Mouse (Mus musculus) neural tube, embryonic 13.5 days (tissue): Measurements from ENCODE around the gene Gatm. TPM values are rescaled to one million over a fixed set of nuclear protein-coding genes. Genes with fewer than 3 reads are reported as not detected.

Source experiments
- ATAC-seq: fragments of 200-750 bp; cut with Nextera tagmentation; 2 replicates; pipeline ENCODE4 v1.8.0; 2017; ENCODE audit warnings: low read depth, mild to moderate bottlenecking, moderate TSS enrichment, moderate library complexity
- H3K27ac ChIP-seq: fragments of 300-500 bp; sonication (generic); replicated peaks from 2 replicates; pipeline ENCODE4 v1.5.1; 2015; ENCODE audit warnings: moderate library complexity, mild to moderate bottlenecking, inconsistent platforms
- H3K27me3 ChIP-seq: fragments of 300-500 bp; sonication (generic); 2 replicates; pipeline ENCODE4 v1.6.1; 2015; ENCODE audit warnings: mild to moderate bottlenecking, inconsistent platforms
- H3K36me3 ChIP-seq: fragments of 300-500 bp; sonication (generic); 2 replicates; pipeline ENCODE4 v1.6.1; 2015; ENCODE audit warnings: mild to moderate bottlenecking, inconsistent platforms
- H3K4me1 ChIP-seq: fragments of 300-500 bp; sonication (generic); replicated peaks from 2 replicates; pipeline ENCODE4 v1.6.1; 2015; ENCODE audit warnings: inconsistent platforms
- H3K4me2 ChIP-seq: fragments of 300-500 bp; sonication (generic); 2 replicates; pipeline ENCODE4 v1.6.1; 2015; ENCODE audit warnings: inconsistent platforms, mild to moderate bottlenecking, moderate library complexity
- H3K4me3 ChIP-seq: fragments of 300-500 bp; sonication (generic); 2 replicates; pipeline ENCODE4 v1.5.1; 2015; ENCODE audit warnings: mild to moderate bottlenecking, inconsistent platforms
- H3K9ac ChIP-seq: fragments of 300-500 bp; sonication (generic); 2 replicates; pipeline ENCODE4 v1.6.1; 2015; ENCODE audit warnings: moderate library complexity, mild to moderate bottlenecking, inconsistent platforms
- H3K9me3 ChIP-seq: fragments of 300-500 bp; sonication (generic); 2 replicates; pipeline ENCODE4 v1.6.1; 2016; ENCODE audit warnings: inconsistent platforms
- WGBS: fragments of 180-500 bp; shearing (Covaris S2); methylation state at CpG from one replicate; pipeline ENCODE4 v1.1.7; 2015; 5-methylcytosine and 5-hydroxymethylcytosine counted together
- polyA plus RNA-seq: library from polyadenylated mRNA; unstranded; fragments of >200 nt; fragmentation: Nextera tagmentation; extraction: Ambion mirVana; gene quantifications from 2 replicates; pipeline ENCODE4 v1.2.1, GENCODE M21; 2015

Gene Gatm
- 28.1 and 31.1 TPM in 2 replicates for polyA plus RNA-seq

DNA sequence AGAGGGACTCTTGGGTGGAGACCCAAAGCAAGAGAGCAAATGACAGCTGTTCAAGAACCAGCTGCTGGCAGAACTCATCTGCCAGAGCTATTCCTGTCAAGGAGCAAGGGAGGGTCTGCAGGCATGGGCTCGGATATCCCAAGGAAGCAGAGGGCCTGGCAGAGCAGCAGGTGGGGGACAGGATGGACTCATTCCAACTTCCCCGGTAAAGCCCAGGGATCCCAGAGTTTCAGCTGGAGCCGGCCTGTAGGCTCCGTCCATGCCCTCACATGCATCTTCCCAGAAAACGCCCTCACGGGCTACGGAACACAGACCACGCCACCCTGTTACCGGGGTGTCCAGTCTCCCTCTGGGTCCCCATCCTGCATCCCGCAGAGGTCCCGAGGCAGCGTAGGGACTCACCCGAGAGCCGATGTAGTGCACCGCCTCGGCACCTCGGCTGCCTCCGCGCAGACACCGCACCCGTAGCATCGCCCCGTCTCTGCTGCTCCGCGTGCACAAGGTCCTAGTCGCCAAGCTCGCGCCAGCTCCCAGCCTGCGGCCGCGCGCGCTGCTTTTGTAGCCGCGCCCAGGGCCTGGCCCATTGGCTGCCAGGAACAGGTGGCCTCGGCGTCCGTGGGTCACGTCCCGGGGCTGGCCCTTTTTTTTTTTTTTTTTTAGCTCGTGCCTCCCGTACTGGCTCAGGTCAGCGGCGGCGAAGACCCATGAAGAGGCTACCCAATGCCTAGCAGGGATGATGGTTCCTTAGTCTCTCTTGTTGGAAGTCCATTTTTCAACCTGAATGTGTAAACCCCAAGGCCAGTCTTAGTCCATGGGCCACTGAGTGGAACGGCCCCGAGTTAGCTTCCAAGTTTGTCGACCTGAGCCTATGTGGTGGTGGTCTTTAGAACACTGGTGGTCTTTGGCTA is at the start of gene Gatm:
Gene Gatm, minus strand, starts transcription at position 558 of the 908 bp plus-strand sequence.
- no peaks in the 10 kb centered on the region for H3K36me3 ChIP-seq
- H3K9me3 ChIP-seq = no peaks in the 10 kb centered on the region
- WGBS = 3% methylated on average over 48 of the region's 48 CpGs
- H3K27ac ChIP-seq = no peak within 1 kb of the TSS
- H3K9ac ChIP-seq = peak within 1 kb of the TSS; percentile 79
- ATAC-seq = peak; percentile 99
- H3K4me2 ChIP-seq = peak within 1 kb of the TSS; percentile 85
- H3K4me3 ChIP-seq = peak within 1 kb of the TSS; percentile 61
- peaks cover 4% of the 10 kb centered on the region; the same call in 1 of the 2 replicates for H3K4me1 ChIP-seq
- peaks cover 8% of the 10 kb centered on the region; the same call in 1 of the 2 replicates for H3K27me3 ChIP-seq

- no peak for ATAC-seq
Measured at GRCm38 (mm10) chr2:122659825-122660224, 48.7 kb upstream of the Gatm start.

GRCm38 (mm10) chr2:122657707-122658524 is 46.8 kb upstream of the Gatm start:
- H3K9ac ChIP-seq = no peak overlapping the region
- H3K27me3 ChIP-seq = no peaks in the 10 kb centered on the region
- H3K9me3 ChIP-seq = no peaks in the 10 kb centered on the region
- H3K27ac ChIP-seq = no peak overlapping the region
- H3K36me3 ChIP-seq = no peaks in the 10 kb centered on the region
- H3K4me2 ChIP-seq = no peak overlapping the region
- ATAC-seq = no peak
- no peaks in the 10 kb centered on the region for H3K4me1 ChIP-seq
- H3K4me3 ChIP-seq = no peak overlapping the region
- WGBS = 92% methylated on average over 11 of the region's 11 CpGs

More at GRCm38 (mm10) chr2:122659825-122660224, 48.7 kb upstream of the Gatm start:
- H3K27ac ChIP-seq = no peak overlapping the region
- no peaks in the 10 kb centered on the region for H3K27me3 ChIP-seq
- H3K4me2 ChIP-seq = no peak overlapping the region
- H3K4me1 ChIP-seq = no peaks in the 10 kb centered on the region
- WGBS = 93% methylated on average over 7 of the region's 7 CpGs
- H3K9me3 ChIP-seq = no peaks in the 10 kb centered on the region
- H3K9ac ChIP-seq = no peak overlapping the region
- no peak overlapping the region for H3K4me3 ChIP-seq
- H3K36me3 ChIP-seq = no peaks in the 10 kb centered on the region

- Histone ChIP-seq H3K9ac (no peak overlapping the region), H3K27ac (no peak overlapping the region), H3K36me3 (no peaks in the 10 kb centered on the region), H3K27me3 (no peaks in the 10 kb centered on the region), H3K4me3 (no peak overlapping the region), H3K4me1 (no peaks in the 10 kb centered on the region), H3K4me2 (no peak overlapping the region), H3K9me3 (no peaks in the 10 kb centered on the region)
- 71% methylated on average over 9 of the region's 9 CpGs for WGBS
- ATAC-seq = no peak
Measured at GRCm38 (mm10) chr2:122656767-122657166, 45.7 kb upstream of the Gatm start.

- no peak for ATAC-seq
- H3K27ac ChIP-seq = no peak overlapping the region
- no peaks in the 10 kb centered on the region for H3K9me3 ChIP-seq
- H3K36me3 ChIP-seq = no peaks in the 10 kb centered on the region
- H3K9ac ChIP-seq = no peak overlapping the region
- no peaks in the 10 kb centered on the region for H3K4me1 ChIP-seq
- no peak overlapping the region for H3K4me2 ChIP-seq
- no peak overlapping the region for H3K4me3 ChIP-seq
- WGBS = 62% methylated on average over 2 of the region's 2 CpGs
- H3K27me3 ChIP-seq = no peaks in the 10 kb centered on the region
Measured at GRCm38 (mm10) chr2:122656052-122656451, 44.9 kb upstream of the Gatm start.

DNA sequence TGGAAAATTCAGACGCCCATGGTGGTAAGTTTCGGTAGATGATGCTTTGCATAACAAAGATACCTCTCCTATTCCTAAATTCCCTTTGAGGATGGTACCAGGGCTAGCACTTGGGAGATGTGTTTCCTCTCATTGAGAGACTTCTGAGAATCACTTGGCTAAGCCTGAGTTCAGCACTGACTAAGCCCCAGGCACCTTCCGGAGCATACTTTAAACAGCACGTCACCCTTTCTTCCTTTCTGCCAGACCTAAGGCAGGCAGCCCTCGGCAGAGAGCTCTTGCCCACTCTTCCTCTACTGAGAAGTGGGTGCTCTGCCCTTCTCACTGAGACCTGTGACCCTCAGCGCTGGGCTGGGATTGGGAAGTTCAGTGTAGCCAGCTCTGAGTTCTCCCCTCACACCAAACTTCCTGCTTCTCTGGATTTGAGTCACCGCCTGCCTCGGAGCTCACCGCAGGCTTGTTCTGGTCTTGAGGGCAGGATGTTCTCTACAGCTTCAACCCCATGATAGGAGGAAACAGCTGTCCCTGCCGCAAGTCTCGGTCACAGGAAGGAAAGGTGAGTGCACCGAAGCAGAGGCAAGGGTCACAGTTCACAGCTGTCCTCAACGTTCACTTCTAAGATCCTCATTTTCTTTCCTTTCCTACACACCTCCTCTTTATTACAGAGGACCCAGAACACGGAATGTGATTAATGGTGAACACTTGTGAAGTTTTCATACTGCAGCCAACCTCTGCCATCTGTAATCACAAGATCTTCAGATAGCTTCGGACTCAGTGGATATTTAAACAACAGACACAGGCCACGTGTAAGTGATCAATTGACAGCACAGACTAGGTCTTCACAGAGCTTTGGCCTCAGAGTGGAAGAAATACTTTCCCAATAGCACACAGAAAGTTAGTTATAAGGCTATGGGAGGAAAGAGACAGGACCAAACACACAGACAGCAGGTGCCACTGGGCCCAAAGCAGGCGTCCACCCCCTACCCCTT is 41.3 kb upstream of the Gatm start:
- 76% methylated on average over 17 of the region's 17 CpGs for WGBS
- no peaks in the 10 kb centered on the region for H3K36me3 ChIP-seq
- no peaks in the 10 kb centered on the region for H3K27me3 ChIP-seq
- no peak overlapping the region for H3K4me2 ChIP-seq
- no peak overlapping the region for H3K4me3 ChIP-seq
- H3K27ac ChIP-seq = no peak overlapping the region
- ATAC-seq = no peak
- H3K9me3 ChIP-seq = no peaks in the 10 kb centered on the region
- H3K4me1 ChIP-seq = no peaks in the 10 kb centered on the region
- H3K9ac ChIP-seq = no peak overlapping the region

- no peak for ATAC-seq
- Histone ChIP-seq H3K27ac (no peak overlapping the region), H3K9ac (no peak overlapping the region), H3K4me1 (no peaks in the 10 kb centered on the region; the same call in 1 of the 2 replicates), H3K9me3 (no peaks in the 10 kb centered on the region), H3K4me3 (no peak overlapping the region), H3K4me2 (no peak overlapping the region), H3K27me3 (peaks cover 21% of the 10 kb centered on the region), H3K36me3 (peaks cover 8% of the 10 kb centered on the region)
- WGBS = 59% methylated on average over 5 of the region's 5 CpGs
Measured at GRCm38 (mm10) chr2:122638673-122639072, 27.6 kb upstream of the Gatm start.

DNA sequence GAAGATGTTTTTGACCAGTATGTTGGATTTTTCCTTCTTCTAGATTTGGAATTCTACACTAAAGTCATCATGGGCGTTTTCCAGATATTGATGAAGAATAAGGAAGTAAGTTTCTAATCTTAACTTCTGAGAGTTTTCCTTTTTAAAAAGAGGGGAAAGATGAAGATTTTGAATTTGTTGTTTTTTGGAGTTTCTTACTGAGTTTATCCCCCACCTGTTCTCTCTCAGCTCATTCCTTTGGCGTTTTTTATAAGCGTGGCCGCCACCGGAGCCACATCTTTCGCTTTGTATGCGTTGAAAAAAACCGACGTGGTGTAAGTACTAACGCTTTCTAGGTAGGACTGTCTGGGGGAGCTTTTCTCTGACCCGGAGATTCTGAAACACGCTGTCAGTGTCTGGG is 26.9 kb upstream of the Gatm start:
- Histone ChIP-seq H3K9me3 (no peaks in the 10 kb centered on the region), H3K27ac (no peak overlapping the region), H3K36me3 (peaks cover 14% of the 10 kb centered on the region), H3K27me3 (peaks cover 21% of the 10 kb centered on the region), H3K4me3 (peak overlapping the region; percentile 40), H3K9ac (peak overlapping the region; percentile 61), H3K4me2 (peak overlapping the region; percentile 73), H3K4me1 (no peaks in the 10 kb centered on the region; the same call in 1 of the 2 replicates)
- no peak for ATAC-seq
- WGBS = 37% methylated on average over 12 of the region's 12 CpGs

DNA sequence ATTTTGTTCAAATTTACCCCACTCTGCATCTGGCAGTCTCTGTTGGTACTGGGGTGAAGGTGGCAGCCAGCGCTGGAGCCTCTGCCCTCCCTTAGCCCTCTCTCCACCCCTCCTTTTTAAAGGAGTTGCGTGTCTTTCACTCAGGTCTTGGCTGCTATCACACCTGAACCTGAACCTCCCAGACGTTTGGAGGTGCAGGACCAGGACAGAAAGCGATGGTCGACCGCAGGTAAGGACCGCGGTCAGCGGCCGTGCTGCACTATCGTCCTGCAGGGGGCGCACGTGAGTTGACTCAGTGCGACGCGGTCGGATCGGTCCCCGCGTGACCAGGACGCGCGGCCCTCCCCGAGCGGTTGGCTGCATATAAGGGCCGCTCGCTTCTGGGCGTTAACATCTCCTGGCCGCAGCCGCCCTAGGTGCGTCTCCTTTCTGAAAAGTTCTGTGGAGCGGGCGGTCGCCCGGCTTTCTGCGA is 26.5 kb upstream of the Gatm start:
- Histone ChIP-seq H3K36me3 (peaks cover 19% of the 10 kb centered on the region), H3K27ac (no peak overlapping the region), H3K9ac (peak overlapping the region; percentile 61), H3K9me3 (no peaks in the 10 kb centered on the region), H3K4me2 (peak overlapping the region; percentile 73), H3K4me1 (peaks cover under 1% of the 10 kb centered on the region; the same call in 1 of the 2 replicates), H3K4me3 (peak overlapping the region; percentile 40), H3K27me3 (peaks cover 21% of the 10 kb centered on the region)
- WGBS = 1% methylated on average over 36 of the region's 36 CpGs
- peak; percentile 78 for ATAC-seq

DNA sequence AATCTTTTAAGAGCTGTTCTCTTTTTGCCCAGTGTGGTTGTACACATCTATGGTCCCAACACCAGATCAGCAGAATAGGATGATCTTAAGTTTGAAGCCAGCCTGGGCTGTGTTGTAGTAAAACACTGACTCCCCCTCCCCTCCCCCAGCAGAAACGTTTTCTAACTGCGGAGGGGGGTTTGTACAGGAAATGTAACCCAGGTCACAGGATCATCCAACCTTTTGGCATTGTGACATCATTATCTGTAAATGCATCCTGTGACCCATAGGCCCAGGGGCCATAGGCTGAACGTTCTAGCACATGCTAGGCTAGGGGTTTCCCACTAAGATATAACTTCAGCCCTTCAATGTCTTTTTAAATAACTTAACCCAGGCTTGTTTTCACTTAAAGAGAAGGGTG is 25.6 kb upstream of the Gatm start, which contains the start of gene AA467197:
Gene AA467197, plus strand, starts transcription at position 301 of the 400 bp plus-strand sequence.
- ATAC-seq = no peak
- peak within 1 kb of the TSS; percentile 73 for H3K4me2 ChIP-seq
- no peaks in the 10 kb centered on the region for H3K9me3 ChIP-seq
- H3K27me3 ChIP-seq = peaks cover 21% of the 10 kb centered on the region
- H3K4me3 ChIP-seq = peak within 1 kb of the TSS; percentile 40
- 64% methylated on average over 3 of the region's 3 CpGs for WGBS
- H3K4me1 ChIP-seq = peaks cover 9% of the 10 kb centered on the region
- peak within 1 kb of the TSS; percentile 61 for H3K9ac ChIP-seq
- peaks cover 21% of the 10 kb centered on the region for H3K36me3 ChIP-seq
- no peak within 1 kb of the TSS for H3K27ac ChIP-seq

DNA sequence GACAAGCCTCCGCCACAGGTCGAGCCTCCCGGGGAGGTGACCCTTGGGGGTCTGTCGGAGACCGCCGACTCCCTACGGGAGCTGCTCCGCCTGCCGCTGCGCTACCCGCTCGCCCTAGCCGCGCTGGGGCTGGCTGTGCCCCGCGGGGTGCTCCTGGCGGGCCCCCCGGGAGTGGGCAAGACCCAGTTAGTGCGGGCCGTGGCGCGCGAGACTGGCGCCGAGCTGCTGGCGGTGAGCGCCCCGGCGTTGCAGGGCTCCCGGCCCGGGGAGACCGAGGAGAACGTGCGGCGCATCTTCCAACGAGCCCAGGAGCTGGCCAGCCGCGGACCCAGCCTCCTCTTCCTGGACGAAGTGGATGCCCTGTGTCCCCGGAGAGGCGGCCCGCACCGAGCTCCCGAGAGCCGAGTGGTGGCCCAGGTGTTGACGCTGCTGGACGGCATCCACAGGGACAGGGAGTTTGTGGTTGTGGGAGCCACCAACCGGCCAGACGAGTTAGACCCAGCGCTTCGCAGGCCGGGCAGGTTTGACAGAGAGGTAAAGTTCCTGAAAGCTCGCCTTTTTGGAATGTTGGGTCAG is 20.2 kb upstream of the Gatm start:
- peaks cover 20% of the 10 kb centered on the region for H3K4me1 ChIP-seq
- peak overlapping the region; percentile 99 for H3K4me2 ChIP-seq
- peak overlapping the region; percentile 95 for H3K9ac ChIP-seq
- H3K4me3 ChIP-seq = peak overlapping the region; percentile 99
- H3K27me3 ChIP-seq = no peaks in the 10 kb centered on the region
- under 1% methylated on average over 51 of the region's 53 CpGs for WGBS
- peaks cover 21% of the 10 kb centered on the region for H3K36me3 ChIP-seq
- peak overlapping the region; percentile 83 for H3K27ac ChIP-seq
- ATAC-seq = peak; percentile 36; the same call in 1 of the 2 replicates
- H3K9me3 ChIP-seq = no peaks in the 10 kb centered on the region
